Mouse (Mus musculus): ENCODE data around the gene Mccc2.
"Not testable (repeated sequence)": the region's sequence is repeated elsewhere in the genome, so short reads cannot be mapped to it uniquely, and the experiment has no call there.

The Mccc2 gene

DNA sequence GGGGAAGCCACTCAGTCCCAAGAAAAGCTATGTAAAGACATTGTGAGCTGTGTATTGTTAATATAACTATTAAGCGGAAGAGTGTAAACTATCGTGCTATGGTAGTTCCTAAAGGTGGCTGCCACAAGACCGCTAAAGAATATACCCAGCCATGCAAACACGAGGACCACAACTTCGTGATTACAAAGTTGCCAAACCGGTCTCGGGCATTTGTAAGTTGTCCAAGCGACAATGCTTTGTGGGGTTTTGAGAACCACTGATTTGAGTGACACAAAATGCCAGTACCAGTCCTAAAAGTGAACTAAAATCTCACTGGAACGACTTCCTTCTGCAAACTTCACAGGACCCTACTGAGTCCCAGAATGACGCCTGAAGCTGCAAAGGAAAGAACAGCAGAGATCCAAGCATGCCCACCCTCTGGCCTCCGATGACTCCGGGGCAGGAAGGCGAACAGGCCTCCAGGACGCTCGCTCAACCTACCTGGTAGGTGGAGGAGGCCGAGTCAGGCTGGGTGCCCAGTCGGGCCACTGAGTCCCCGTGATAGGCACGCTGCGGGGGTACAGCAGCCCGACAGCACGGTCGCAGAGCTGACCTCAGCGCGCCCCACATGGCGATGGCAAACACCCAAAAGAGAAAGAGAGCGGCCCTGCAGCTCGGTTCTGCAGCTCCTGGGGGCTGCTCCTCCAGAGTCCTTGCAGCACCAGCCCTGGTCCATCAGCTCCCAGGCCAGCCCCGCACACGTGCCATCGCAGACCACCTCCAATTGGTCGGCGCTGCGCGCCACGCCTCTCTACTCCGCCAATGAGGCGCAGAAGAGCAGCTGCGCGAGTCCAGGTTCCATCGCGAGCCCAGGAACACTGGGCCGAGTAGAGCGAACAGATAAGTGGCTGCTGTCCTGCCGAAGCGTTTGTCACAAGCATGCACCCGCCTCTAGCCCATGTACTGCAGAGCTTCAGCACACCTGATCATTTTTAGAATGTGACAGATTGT, at the start of gene Mccc2:
Gene Mccc2 (minus strand): TSS at position 734 of the 990 bp plus-strand sequence.
- DNase-seq (ENCODE audit: low spot score), result peak; percentile 91

DNA sequence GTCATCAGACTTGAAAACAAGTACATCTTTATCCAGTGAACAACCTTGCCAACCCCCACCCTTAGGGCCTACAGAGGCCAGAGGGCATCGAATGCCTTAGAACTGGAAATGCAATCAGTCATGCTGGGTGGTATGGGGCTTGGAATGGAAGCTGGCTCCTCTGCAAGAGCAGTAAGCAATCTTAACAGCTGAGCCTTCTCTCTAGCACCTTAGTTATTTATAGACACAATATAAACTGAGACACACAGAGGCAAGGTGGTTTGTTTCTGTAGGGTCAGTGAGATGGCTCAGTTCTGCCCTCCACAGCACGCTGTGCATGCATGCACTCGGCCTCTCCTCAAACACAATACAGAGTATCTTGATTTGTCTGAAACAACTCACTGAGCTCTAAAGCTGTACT, 48.5 kb upstream of the Mccc2 start:
- no peak for DNase-seq (ENCODE audit: low spot score)

DNA sequence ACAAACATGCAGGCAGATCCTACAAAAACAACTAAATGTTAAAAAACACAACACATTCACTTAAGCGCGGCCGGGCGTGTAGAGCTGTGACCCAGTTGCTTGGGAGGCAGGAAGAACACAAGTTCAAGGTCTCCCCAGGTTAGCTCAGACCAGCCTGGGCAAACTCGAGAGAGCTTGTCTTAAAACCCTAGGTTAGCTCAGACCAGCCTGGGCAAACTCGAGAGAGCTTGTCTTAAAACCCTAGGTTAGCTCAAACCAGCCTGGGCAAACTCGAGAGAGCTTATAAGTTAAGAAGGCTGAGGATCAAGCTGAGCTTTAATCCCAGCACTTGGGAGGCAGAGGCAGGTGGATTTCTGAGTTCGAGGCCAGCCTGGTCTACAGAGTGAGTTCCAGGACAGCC, 42.3 kb upstream of the Mccc2 start:
- not testable (repeated sequence) for DNase-seq (ENCODE audit: low spot score)

DNA sequence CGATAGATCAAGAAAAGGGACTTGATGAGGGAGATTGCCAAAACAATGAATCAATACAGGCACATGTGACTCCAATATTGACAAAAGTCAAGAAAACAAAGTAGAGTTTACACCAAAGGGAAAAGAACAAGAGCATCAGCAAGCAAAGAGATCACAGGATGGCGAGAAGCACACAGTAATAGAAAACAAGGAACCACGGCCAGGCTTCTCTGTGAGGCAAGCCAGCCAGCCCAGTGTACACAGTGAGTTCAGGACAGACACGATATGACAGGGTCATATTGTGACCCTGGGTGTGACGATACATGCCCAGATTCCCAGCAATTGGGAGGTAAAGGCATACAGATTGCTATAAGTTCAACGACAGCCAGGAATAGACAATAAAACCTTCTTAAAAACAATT, 10.6 kb upstream of the Mccc2 start:
- no peak for DNase-seq (ENCODE audit: low spot score)

DNA sequence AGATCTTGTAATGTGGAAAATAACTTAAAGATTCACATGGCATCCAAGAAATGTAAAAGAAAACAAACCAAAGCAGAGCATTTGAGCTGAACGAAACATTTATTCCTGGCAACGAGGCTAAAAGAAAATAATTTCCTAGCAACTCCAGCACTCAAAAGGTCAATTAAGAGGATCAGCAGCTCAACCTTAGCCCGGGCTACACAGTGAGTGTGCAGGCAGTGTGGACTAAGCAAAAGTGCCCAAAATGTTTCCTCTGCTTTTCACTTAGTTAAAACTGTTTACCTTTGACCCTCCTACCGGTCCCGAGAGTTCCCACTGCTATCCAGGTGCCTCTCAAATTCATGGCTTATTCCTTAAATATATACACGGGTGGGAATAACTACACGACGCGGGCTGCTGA, 1.5 kb upstream of the Mccc2 start:
- DNase-seq (ENCODE audit: low spot score), result no peak

DNA sequence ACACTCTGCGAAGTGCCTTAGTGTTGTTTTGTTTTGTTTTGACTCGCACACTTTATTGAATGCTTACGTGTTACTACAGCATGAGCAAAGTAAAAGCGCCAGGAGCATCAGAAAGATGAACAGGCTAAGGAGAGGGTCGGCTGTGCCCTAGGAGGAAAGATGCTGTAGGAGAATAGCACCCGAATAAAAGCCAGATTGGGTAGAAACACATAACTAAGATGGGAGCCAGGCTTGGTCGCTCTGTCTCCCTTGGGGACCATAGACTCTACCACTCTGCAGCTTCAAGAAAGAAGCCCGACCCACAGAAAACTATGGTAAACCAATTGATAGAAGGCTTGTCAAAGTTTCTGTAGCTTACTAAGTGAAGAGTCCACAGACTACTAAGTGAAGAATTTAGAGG, 498 bp upstream of the Mccc2 start:
- no peak for DNase-seq (ENCODE audit: low spot score)

DNA sequence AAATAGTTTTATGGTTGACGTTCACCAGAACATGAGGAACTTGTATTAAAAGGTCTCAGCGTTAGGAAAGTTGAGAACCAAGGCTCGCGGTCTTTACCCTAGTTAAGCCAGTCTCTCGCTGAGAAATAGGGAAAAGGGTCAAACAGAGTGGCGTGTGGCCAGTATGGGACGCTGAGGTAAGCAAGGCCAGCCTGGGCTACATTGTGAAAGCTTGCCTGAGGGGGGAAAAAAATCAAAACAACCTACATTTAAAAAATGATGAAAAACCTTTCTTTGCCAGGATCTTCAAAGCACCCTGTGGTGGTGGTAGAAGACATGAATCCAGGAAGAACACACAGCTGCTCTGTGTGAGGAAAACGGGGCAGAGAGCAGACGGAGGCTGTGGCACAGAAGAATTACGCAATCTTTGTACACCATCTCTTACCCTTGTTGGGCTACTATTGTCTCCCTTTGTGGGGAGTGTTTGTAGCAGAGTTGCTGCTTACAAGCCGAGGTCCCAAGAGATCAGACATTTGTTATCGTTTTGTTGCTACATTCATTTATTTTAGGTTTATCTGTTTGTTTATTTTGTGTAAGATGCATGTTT, 9.4 kb downstream of the Mccc2 start:
- DNase-seq (ENCODE audit: low spot score), result no peak

DNA sequence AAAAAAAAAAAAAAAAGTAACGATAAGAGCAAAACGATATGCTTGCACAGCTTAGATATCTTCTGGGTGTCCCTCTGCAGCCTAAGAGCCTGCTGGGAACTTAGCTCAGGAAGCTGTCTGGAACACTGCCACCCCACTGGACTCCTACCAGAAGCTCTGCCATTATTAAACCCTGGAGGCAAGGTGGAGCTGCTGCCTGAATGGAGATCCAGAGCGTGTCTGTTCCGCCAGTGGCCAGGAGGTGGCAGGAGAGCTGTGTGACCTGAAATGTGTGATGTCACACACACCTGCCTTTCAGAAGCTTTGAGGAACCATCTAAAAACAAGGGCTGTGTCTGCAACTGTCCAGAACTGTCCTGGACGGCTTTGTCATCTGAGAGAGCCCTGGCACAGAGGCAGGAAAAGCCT, 13.6 kb downstream of the Mccc2 start:
- DNase-seq (ENCODE audit: low spot score), result peak; percentile 81

DNA sequence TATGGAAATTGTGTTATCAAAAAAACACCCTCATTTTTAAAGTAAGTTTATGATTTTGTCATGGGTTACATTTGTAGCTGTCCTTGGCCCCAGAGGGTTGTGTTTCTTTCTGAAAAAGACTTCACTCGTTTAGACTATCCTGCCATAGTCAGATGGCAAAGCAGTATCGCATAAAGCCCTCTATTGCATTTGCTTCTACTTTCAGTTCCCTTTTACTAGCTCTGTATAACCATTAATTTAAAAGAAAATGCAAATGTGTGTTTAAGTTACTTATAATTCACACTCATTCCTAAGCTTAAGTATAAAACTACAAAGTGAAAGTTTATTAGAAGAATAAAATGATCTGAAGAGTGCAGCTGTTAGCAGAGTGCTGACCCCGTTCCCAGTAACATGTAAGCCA, 16.4 kb downstream of the Mccc2 start:
- no peak for DNase-seq (ENCODE audit: low spot score)

DNA sequence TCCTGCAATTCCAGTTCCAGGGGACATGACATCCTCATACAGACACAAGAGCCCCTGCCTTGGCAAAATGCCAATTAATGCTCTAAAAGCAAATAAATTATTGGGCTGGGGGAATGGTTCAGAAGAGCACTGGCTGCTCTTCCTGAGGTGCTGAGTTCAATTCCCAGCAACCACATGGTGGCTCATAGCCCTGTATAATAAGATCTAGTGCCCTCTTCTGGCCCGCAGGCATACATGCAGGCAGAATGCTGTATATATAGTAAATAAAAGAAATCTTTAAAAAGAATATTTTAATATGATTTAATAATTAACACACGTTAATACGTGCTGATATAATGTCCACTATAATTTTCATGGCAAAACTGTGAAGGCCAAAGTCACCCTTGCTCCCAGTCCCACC, 17.3 kb downstream of the Mccc2 start:
- DNase-seq (ENCODE audit: low spot score), result no peak

DNA sequence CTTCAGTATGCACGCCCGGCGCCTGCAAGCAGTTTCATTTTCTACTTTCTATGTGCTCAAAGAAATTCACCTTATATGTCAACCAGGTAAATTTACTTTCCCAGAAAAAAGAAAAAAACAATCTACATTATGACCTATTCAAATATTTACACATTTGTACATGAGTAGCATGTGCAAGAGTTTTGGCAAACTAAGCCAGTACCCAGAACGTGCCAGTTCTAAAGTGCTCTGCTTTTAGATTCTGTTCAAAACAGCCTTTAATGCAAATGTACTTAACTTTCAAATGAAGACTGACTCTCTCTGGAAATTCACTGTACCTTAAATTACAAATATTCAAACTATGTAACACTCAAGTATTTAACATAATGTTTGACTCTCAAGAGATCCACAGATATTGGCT, 25.8 kb downstream of the Mccc2 start:
- DNase-seq (ENCODE audit: low spot score), result no peak

DNA sequence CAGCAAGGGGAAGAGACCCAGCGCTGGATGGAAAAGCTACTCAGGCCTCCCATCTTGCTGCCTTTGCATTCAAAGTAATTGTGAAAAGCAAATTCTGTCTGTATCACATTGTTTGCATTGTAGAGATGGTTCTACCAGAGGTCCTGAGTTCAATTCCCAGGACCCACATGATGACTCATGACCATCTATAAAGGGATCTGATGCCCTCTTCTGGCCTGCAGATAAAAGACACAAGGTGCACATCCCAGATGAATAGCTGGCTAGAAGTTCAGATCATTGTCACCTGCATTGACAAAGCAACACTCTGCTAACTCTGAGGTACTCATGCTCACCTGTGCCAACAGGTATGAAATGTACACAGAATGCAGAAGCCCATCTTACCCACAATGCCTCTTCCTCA, 32.1 kb downstream of the Mccc2 start:
- DNase-seq (ENCODE audit: low spot score), result no peak

DNA sequence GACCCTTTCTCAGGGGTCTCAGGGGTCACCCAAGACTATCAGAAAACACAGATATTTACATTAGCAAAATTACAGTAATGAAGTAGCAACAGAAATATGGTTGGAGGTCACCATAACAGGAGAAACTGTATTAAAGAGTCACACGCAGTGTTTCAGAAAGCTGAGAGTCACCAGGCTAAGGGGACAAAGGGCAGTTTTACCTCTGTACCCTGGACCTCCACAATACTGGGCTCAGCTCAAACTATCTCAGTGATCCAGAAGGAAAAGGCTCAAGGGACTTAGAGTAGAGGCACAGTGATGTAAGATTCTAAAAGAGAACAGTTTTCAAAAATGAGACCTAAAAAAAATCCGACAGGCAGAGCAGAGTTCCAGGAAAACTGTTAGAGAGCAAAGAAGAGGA, 36.0 kb downstream of the Mccc2 start:
- DNase-seq (ENCODE audit: low spot score), result no peak

DNA sequence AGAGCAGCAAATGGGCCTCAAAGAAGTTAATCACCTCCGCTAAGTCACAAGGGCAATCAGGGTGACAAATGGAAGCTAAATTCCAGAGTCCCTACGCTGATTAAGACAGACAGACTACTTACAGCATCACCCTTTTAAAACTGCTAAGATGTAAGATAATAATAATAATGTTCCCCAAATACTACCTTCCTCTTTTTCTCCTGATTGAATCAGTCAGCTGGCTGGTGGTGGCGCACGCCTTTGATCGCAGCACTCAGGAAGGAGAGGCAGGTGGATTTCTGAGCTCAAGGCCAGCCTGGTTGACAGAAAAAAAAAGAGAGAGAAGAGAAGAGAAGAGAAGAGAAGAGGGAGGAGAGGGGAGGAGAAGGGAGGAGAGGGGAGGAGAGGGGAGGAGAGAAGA, 45.4 kb downstream of the Mccc2 start:
- no peak for DNase-seq (ENCODE audit: low spot score)

DNA sequence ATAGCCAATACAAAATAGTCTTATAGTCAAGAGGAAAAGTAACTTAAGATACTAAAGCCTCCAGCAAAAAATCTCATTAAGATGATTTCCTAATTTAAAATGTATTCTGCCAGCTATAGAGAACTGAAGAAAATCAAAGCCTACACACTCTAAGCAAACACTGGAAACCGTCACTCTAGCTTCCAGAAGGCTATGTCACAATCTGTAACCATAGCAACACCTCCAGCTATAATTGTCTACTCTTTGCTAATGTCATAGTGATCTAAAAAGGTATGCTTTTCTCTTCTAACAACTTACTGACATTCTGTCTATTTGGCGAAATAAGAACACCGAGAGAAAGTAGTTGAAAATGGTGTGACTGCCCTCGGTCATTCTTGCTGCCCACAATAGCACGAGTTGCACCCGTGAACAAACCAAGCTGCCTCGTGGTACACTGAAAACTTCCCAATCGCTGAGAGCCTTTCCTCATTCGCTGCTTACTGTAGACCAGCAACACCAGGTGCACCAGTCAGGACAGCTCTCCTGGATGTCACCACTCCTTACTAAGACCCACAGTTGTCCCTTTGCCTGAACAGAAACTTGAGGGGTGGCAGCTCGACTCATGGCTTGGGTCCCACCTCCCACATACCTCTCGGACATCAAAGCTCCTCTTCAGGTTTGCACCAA, 48.3 kb downstream of the Mccc2 start:
- no peak for DNase-seq (ENCODE audit: low spot score)

DNA sequence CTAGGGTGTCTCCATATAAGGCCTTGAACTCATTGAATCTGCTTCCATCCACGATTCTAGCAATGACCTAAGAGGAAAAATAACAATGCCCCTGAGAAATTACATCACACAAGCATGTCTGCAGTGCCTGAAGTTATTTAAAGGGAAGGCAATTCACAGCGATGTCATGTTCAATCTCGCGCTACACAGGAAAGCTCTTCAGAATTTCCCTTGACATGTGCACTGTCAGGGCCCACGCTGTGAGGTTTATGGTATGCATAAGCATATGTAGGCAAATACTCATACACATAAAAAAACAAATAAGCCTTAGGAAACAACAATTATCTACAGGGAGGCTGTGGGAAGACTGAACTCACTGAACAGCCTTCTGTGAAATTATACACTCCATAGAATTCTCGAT, 51.6 kb downstream of the Mccc2 start:
- DNase-seq (ENCODE audit: low spot score), result peak; percentile 23

DNA sequence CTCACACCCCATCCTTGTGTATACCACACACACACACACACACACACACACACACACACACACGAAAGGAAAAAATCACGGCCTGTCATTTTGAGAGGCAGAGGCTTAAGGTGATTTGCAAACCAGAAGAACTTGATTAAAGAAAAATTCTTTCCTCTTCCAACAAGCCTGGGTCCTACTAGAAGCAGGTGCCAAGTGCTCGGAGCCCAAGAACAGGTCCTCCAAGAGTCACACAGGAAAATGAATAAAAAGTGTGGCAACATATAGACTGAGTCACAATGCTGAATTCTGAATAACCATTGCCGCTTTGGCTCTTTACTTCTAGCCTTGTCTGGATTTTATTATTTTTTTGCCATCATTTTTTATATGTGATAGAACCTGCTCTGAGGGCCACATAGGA, 53.8 kb downstream of the Mccc2 start:
- DNase-seq (ENCODE audit: low spot score), result no peak

DNA sequence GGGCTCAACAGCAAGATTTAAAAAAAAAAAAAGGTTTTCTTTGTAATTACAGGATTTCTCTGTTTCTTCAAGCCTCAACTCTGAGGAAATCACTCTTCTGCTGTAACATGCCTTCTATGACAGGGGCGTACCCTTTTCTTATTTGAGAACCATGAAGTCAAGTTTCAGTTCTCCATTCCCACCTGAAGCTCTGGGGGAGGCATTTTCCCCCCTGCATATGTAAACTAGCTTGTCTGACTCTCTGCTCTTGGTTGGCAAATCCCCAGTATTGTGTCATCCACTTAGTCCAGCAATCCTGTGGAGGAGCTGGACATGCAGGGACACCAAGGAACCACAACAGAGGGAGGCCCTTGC, 59.9 kb downstream of the Mccc2 start:
- DNase-seq (ENCODE audit: low spot score), result no peak

DNA sequence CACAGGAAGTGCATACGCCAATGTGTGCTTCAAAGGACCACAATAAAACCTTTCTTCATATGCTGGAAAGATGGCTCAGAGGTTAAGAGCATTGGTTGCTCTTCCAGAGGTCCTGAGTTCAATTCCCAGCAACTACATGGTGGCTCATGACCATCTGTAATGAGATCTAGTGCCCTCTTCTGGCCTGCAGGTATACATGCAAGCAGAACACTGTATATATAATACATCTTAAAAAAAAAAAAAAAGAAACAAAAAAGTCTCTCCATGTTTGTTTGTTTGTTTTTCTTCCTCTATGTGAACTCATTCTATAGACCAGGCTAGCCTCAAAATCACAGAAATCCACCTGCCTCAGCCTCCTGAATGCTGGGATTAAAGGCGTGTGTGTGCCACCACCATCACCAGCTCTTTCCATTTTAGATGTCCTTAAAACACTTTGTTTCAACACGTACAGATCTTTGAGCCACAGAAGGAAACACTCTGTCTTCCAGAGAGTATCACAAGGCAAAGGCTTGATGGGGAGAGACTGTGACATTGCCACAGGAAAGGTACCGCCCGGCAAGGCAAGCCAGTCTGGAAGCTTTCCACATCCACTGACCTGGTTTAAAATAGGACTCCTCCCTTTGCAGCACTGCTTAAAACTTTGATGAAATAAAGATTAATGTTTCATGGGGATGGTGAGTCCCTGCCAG, 60.4 kb downstream of the Mccc2 start:
- no peak for DNase-seq (ENCODE audit: low spot score)

DNA sequence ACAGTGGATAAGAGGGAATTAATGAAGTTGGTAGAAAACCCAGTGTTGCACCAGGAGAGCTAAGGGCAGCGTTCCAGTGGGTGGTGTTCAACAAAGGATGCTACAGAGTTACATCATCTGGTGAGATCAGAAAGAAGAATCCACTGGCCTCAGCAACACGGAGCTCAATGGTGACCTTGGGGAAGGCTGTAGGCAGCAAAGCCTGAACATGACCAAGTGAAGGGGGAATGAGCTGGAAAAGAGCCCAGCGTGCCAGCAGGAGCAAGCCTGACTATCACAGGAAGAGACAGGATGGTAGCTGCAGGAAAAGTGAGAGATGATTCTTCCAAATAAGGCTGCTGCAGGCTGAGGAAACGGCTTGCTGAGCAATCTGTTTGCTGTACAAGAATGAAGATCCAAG, 68.0 kb downstream of the Mccc2 start:
- no peak for DNase-seq (ENCODE audit: low spot score)

DNA sequence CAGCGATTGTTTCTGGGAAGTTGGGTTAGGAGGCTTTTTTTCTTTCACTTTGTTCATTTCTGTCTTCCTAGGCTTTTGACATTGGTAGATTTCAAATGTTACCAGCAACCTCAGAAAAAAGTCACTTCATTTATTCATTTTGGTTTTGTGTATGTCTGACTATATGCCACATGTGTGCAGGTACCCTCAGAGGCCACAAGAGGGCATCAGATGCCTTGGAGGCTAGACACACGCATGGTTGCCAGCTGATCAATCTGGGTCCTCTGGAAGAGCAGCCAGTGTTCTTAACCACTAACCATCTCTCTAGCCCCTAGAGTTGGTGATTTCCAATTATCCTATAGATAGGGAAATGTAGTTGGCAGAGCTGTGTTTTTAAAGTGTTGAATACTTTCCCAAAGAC, 71.9 kb downstream of the Mccc2 start:
- no peak for DNase-seq (ENCODE audit: low spot score)

DNA sequence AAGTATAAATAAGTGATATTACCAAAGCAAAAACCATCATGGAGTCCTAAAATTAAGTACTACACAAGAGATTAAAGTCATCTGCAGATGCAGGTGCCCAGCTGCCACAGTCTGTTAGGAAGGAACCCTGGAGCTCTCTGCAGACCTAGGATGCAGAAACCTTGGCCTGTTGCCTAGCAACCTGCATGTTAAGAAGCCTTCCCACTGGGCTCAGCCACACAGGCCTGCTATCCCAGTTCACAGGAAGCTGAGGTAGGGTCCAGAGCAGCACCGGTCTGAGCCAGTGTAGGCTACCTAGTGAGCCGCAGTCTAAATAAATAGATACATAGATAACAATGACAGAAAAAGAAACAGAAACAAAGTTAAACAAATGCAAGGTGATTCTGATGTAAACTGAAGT, 74.8 kb downstream of the Mccc2 start:
- DNase-seq (ENCODE audit: low spot score), result peak; percentile 70

DNA sequence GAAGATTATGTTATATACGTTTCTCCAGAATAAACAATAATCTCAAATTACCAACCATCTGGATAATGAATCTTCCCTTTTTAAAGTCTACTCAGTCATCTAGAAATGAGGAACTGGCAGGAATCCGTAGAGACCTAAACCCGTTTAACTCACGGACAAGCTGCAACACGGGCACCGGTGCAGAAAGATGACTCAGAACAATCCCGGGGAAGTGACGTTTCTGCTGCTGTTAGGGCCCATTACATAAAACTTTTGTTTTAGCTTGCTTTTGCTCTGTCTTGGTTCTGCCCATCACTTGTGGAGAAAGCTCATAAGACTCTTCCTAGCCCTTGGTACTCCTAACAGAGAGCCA, 76.1 kb downstream of the Mccc2 start:
- DNase-seq (ENCODE audit: low spot score), result no peak

Data from retina, embryonic 14.5 days (tissue).